Mouse (Mus musculus) cerebellum, adult 2 months (tissue): ENCODE measurements around the gene Baiap3. TPM values are rescaled to one million over a fixed set of nuclear protein-coding genes. Genes with fewer than 3 reads are reported as not detected.
A peak's percentile ranks its signal among the peaks of the same experiment; 100 is the strongest.

ENCODE experiments used
- DNase-seq, 2 experiments: peaks; one replicate each; pipeline ENCODE4 v3.0.0; 2021
- H3K27ac ChIP-seq: fragments of 200-500 bp; 2 replicates; pipeline ENCODE4 v1.5.1; 2012; ENCODE audit warnings: low read length, control low read depth, inconsistent platforms; ENCODE audit not compliant: insufficient read depth
- H3K27me3 ChIP-seq: fragments of 200-500 bp; 2 replicates; pipeline ENCODE4 v1.6.1; 2012; ENCODE audit warnings: inconsistent platforms, mild to moderate bottlenecking, low read length, moderate library complexity; ENCODE audit not compliant: control insufficient read depth, insufficient read depth
- H3K4me1 ChIP-seq: fragments of 200-500 bp; 2 replicates; pipeline ENCODE4 v1.6.1; 2011; ENCODE audit warnings: low read length; ENCODE audit not compliant: control insufficient read depth, insufficient read depth
- H3K4me3 ChIP-seq: fragments of 200-500 bp; replicated peaks from 2 replicates; pipeline ENCODE3; 2011; ENCODE audit warnings: mild to moderate bottlenecking, low read depth, low read length, control low read depth; ENCODE audit not compliant: insufficient read depth
- CTCF ChIP-seq: fragments of 200-500 bp; IDR thresholded peaks from 2 replicates; pipeline ENCODE4 v1.5.1; 2011; ENCODE audit warnings: low read depth, mild to moderate bottlenecking, control low read depth, low read length, moderate library complexity, borderline replicate concordance; ENCODE audit not compliant: insufficient read depth
- POLR2A ChIP-seq: fragments of 200-500 bp; IDR thresholded peaks from 2 replicates; pipeline ENCODE4 v1.6.1; 2011; ENCODE audit warnings: low read length, control low read depth, borderline replicate concordance; ENCODE audit not compliant: insufficient read depth
- WGBS: fragments of 180-500 bp; shearing (Covaris S2); methylation state at CpG from one replicate; pipeline ENCODE4 v1.1.7; 2018; 5-methylcytosine and 5-hydroxymethylcytosine counted together
- polyA plus RNA-seq: library from polyadenylated mRNA; depleted of rRNA; stranded (reverse); fragments of >200 nt; gene quantifications from 2 replicates; pipeline ENCODE4 v1.2.3, GENCODE M21; 2012; rRNA removed

Baiap3 gene
- polyA plus RNA-seq = 24.4 and 26.5 TPM in 2 replicates

DNA sequence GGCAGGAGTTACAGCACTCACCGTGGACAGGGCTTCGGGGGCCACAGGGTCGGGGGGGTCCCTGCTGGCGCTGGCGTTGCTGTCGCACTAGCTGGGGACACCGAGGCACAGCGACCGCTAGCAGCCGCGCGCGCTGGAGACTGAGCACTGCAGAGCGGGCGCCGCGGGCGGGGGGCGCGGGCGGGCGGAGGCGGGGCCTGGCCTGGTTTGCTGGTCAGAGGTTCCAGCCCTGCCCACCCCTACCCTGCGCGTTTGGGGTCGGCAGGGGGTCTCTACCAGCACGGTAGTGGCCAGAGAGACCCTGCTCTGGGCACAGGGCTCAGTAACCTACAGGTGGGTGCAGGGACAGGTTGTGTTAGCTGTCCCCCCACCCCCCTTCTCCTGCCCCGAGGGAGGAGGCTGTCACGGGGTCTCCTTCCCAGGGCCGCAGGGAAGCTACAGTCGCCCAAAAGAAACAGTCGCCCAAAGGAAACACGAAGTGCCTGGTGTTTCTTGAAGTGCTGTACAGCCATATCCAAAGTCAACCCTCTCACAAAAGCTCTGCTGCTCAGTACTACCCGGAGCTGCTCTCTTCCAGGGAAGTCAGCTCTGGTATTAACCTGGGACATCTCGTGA is at the start of gene Baiap3:
Gene Baiap3, minus strand, starts transcription at position 225 of the 615 bp plus-strand sequence.
- no peak within 1 kb of the TSS for H3K4me3 ChIP-seq
- H3K4me1 ChIP-seq = no peaks in the 10 kb centered on the region
- H3K27ac ChIP-seq = no peak within 1 kb of the TSS
- no peaks in the 10 kb centered on the region; the same call in 1 of the 2 replicates for H3K27me3 ChIP-seq
- DNase-seq = no peak
- TF ChIP-seq POLR2A (no peak), CTCF (no peak)
- WGBS = 6% methylated on average over 31 of the region's 35 CpGs

DNA sequence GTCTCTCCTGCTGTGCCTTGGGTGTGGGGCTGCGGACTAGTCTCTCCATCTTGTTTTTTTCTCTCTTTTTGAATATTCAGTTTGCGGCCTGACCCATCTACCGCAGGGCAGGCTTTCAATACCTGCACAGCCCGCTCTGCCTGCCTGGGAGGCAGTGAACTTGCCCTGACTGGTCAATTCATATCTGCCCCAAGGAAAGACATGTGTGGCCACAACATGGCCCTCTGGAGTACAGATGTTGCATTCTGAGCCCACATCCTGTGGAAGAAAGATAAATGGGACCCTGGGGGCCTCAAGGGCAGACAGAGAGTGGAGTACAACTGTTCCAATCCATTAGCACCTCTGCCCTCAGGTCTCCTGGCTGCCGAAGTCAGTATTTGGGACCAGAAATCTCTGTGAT is 41.9 kb upstream of the Baiap3 start, which contains the start of gene Prss34:
Gene Prss34, plus strand, starts transcription at position 301 of the 400 bp plus-strand sequence.
- no peak within 1 kb of the TSS for H3K27ac ChIP-seq
- WGBS = 82% methylated on average over 5 of the region's 5 CpGs
- no peak within 1 kb of the TSS for H3K4me3 ChIP-seq
- TF ChIP-seq POLR2A = no peak
- no peak for TF ChIP-seq CTCF
- H3K27me3 ChIP-seq = no peaks in the 10 kb centered on the region; the same call in 1 of the 2 replicates
- H3K4me1 ChIP-seq = no peaks in the 10 kb centered on the region
- no peak for DNase-seq

- Histone ChIP-seq H3K27me3 (no peaks in the 10 kb centered on the region), H3K4me3 (no peak overlapping the region), H3K27ac (no peak overlapping the region), H3K4me1 (no peaks in the 10 kb centered on the region)
- WGBS = 33% methylated on average over 1 of the region's 1 CpGs
- DNase-seq = no peak
- TF ChIP-seq POLR2A = no peak
- TF ChIP-seq CTCF = no peak
These were observed 37.9 kb upstream of the Baiap3 start for GRCm38 (mm10) chr17:25294111-25294510.

DNA sequence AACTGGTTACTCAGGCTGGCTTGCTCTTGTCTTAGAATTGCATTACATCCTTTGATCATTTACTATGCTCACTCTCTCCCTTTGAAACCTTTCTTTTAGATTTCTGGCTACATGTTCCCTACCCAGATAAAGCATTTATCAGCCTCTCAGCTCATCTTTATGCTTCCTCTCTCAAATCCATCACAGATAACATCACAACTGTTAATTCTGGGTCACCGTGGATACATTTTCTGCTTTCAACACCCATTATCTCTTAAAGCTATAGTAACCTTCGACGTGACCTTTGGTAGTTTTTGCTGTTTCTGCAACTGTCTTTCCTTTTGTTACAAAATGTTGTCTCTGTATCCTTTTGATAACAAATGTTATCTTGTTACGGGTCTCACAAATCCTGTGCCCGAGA is 37.3 kb upstream of the Baiap3 start:
- Histone ChIP-seq H3K4me1 (no peaks in the 10 kb centered on the region), H3K27ac (no peak overlapping the region), H3K27me3 (no peaks in the 10 kb centered on the region), H3K4me3 (no peak overlapping the region)
- 87% methylated on average over 5 of the region's 5 CpGs for WGBS
- TF ChIP-seq CTCF (no peak), POLR2A (no peak)
- DNase-seq = no peak

- Histone ChIP-seq H3K27me3 (no peaks in the 10 kb centered on the region), H3K4me1 (no peaks in the 10 kb centered on the region), H3K27ac (no peak overlapping the region), H3K4me3 (no peak overlapping the region)
- TF ChIP-seq CTCF (no peak), POLR2A (no peak)
- WGBS = 26% methylated on average over 4 of the region's 4 CpGs
- DNase-seq = no peak
These were observed 34.2 kb upstream of the Baiap3 start for GRCm38 (mm10) chr17:25290411-25290810.

- no peaks in the 10 kb centered on the region for H3K27me3 ChIP-seq
- H3K4me3 ChIP-seq = no peak overlapping the region
- no peak overlapping the region for H3K27ac ChIP-seq
- DNase-seq = peak in 1 of 2 experiments; percentile 9
- WGBS = 21% methylated on average over 4 of the region's 4 CpGs
- H3K4me1 ChIP-seq = 0 out of 2 replicates have a peak, but pooled peaks cover 3% of the 10 kb centered on the region
- TF ChIP-seq POLR2A (no peak), CTCF (peak; percentile 71; the same call in 1 of the 2 replicates)
These were observed 32.7 kb upstream of the Baiap3 start for GRCm38 (mm10) chr17:25288842-25289241.

GRCm38 (mm10) chr17:25285033-25285432 is 28.9 kb upstream of the Baiap3 start:
- peak; percentile 76 to 82 for DNase-seq
- Histone ChIP-seq H3K4me1 (0 out of 2 replicates have a peak, but pooled peaks cover 3% of the 10 kb centered on the region), H3K27me3 (no peaks in the 10 kb centered on the region), H3K27ac (no peak overlapping the region), H3K4me3 (peak overlapping the region; percentile 30)
- 5% methylated on average over 3 of the region's 3 CpGs for WGBS
- TF ChIP-seq POLR2A = no peak
- peak; percentile 92 for TF ChIP-seq CTCF

DNA sequence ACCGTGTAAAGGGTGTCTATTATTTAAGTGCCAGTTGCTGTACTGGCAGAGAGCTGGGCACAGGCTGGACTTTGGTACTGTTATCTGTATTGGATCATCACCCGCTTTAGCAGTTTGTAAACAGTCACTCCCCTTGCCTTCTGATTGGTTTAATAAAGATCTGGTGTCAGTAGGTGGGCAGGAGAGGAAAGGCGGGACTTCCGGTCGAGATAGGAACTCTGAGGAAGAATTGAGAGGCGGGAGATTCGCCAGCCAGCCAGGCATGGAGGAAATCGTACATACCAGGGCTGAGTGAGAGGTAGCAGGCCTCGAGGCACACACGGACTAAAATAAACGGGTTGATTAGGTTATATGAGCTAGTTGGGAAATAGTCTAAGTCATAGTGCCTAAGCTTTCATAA is 26.0 kb upstream of the Baiap3 start:
- 42% methylated on average over 11 of the region's 11 CpGs for WGBS
- DNase-seq = no peak
- H3K27ac ChIP-seq = no peak overlapping the region
- TF ChIP-seq CTCF (no peak), POLR2A (no peak)
- H3K4me1 ChIP-seq = 0 out of 2 replicates have a peak, but pooled peaks cover 3% of the 10 kb centered on the region
- H3K27me3 ChIP-seq = no peaks in the 10 kb centered on the region
- H3K4me3 ChIP-seq = no peak overlapping the region

DNA sequence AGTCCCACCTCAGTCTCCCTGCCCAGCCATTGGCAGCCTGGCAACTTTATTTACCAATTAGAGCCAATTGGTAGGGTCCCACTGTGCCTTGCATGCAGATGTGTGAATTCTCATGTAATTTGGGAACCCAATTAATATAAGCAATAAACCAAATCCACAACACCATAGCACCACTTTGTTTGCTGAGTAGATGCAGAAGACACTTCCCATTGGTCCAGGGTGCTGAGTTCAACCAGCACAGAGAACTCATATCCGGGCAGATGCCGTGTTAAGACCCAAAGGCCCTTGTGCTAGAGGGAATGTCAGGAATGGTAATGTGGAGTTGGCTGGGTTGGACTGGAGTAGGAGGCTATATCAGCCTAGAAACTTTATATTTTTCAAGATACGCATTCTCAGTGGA is 19.7 kb upstream of the Baiap3 start:
- H3K4me3 ChIP-seq = no peak overlapping the region
- TF ChIP-seq POLR2A (no peak), CTCF (no peak)
- WGBS = 94% methylated on average over 3 of the region's 3 CpGs
- H3K27ac ChIP-seq = no peak overlapping the region
- no peaks in the 10 kb centered on the region for H3K27me3 ChIP-seq
- no peak for DNase-seq
- peaks cover 3% of the 10 kb centered on the region; the same call in 1 of the 2 replicates for H3K4me1 ChIP-seq
